Mouse (Mus musculus) v-Abl transformed pro-B cells (cell line): ENCODE data around the gene Grik3.

Experiments used
- in situ Hi-C, 2 experiments: fragments of 400-800 bp; cut with MboI; formaldehyde crosslinking; loops; one replicate each; pipeline ENCODE4 v1.15.1; 2025; ENCODE audit not compliant: unreplicated experiment in 2 of 2

The Grik3 gene

GRCm38 (mm10) chr4:125490661-125491504 is at the start of gene Grik3:
TSS of gene Grik3 (plus strand) at chr4:125490700.
- in situ Hi-C loops = no loop called here

DNA sequence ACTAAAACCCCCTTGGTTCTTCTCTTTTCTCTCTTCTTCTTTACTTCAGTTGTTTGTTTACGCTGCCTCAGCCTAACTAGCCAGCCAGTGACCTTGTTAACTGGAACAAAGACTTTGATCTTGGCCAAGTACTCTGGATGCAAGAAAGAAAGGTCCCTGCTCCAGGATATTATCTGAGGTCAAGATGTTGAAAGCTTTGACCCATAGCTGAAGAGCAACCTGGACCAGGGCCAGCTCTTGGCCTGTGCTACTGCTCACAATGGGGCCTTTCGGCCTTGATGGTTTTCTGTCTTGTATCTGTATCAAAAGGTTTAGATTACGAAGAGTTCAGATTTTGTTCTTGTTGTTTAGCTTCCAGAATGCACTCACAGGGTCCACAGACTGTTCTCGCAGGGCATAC is 48.7 kb upstream of the Grik3 start:
- in situ Hi-C loops = no loop called here

GRCm38 (mm10) chr4:125444366-125444765 is 46.1 kb upstream of the Grik3 start:
- in situ Hi-C loops = no loop called here

GRCm38 (mm10) chr4:125450602-125451321 is 39.7 kb upstream of the Grik3 start:
- in situ Hi-C loops = no loop called here

DNA sequence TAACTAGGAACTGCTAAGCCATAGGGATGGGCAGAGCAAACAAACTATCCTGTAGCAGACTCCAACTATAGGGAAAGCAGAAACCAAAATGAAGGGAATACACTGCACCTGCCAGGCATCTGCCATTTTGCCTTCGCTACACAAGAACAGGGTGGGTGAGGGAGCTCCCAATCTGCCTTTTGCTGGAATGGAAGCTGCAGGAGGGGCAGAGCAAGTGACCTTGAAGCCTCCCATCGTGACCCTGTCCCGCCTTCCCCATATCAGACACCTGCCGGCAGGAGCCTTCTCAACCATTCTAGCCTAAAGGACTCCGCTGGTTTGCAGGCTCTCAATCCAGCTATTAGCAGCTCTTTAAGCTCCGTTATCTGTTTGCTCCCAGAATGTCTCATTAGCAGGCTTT is 38.7 kb upstream of the Grik3 start:
- in situ Hi-C loops = no loop called here

DNA sequence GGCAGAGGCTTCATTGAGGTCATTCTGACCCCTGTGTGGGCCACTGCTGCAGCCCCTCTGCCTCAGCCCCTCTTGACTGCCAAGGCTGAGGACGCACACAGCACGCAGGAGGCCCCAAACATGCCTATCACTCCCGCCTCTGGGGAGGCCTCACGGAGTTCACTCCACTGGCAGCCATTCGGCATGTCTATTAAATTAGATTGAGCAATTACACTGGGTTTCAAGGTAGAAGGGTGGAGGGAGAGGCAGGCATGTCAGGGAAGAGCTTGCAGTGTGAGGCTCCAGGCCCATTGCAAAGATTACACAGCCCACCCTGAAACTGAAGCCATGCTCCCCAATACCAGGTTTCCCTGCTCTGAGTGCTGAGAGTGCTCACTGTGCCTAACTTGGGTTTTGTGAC is 34.0 kb upstream of the Grik3 start:
- in situ Hi-C loops = no loop called here

GRCm38 (mm10) chr4:125457152-125458093 is 33.1 kb upstream of the Grik3 start:
- in situ Hi-C loops = no loop called here

- in situ Hi-C loops = no loop called here
These were observed 30.7 kb upstream of the Grik3 start for GRCm38 (mm10) chr4:125459791-125460190.

GRCm38 (mm10) chr4:125469711-125470372 is 20.7 kb upstream of the Grik3 start:
- in situ Hi-C loops = no loop called here

DNA sequence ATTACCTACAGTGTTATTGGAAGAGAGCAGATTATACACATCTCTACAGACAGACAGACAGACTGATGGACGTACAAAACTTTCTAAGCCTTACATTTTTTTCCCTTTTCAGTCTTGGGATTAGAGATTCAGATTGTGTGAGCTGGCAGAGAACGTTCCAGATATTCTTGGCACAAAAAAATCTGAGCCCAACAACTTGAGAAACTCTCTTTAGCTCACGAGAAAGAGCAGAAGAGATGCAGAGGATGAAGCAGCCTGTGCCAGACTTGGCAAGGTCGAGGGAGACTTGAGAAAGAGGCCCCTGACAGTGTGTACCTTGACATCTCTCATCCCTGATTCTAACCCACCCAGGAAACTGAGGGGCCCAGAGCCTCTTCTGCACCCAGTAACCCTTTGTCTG is 15.6 kb upstream of the Grik3 start:
- in situ Hi-C loops = no loop called here

GRCm38 (mm10) chr4:125478071-125478470 is 12.4 kb upstream of the Grik3 start:
- in situ Hi-C loops = no loop called here

DNA sequence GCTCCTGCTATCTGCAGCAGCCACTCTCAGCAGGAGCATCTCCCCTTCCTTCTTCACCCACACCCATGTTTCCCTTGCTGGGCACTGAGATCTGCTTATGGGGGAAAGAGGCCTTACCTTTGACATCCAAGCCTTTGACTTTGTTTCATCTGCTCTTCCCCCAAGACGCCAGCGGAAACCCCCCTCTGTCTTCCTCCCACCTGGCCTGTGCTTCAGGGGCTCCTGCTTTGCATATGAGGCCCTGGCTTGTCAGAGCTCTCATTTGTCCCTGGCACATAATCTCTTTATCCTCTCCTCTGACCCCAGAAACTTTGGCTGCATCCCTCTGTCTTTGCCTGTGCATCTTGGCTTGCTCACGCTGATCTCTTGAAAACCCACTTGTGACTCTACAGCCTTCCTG is 9.2 kb upstream of the Grik3 start:
- in situ Hi-C loops = no loop called here

DNA sequence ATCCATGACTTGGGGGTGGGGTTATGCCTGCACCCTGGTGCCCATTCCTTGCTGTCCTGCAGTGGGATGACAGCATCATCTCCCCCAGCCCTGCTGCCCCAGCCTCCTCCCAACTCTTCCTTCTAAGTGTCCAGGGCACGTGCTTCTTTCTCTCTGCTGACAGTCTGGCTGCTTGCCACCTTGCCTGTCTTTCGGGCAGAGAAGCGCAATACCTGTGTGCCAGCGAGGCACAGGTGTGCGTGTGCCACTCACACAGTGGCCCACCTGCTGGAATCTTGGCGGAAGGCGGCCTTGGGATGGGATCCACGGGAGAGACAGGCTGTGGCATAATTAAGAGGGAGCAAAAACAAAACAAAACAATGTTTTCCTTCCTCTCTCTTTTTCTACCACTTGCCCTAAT is 6.4 kb upstream of the Grik3 start:
- in situ Hi-C loops = no loop called here

- in situ Hi-C loops = no loop called here
These were observed 4.9 kb upstream of the Grik3 start for GRCm38 (mm10) chr4:125485416-125486239.

GRCm38 (mm10) chr4:125486616-125487015 is 3.9 kb upstream of the Grik3 start:
- in situ Hi-C loops = no loop called here

DNA sequence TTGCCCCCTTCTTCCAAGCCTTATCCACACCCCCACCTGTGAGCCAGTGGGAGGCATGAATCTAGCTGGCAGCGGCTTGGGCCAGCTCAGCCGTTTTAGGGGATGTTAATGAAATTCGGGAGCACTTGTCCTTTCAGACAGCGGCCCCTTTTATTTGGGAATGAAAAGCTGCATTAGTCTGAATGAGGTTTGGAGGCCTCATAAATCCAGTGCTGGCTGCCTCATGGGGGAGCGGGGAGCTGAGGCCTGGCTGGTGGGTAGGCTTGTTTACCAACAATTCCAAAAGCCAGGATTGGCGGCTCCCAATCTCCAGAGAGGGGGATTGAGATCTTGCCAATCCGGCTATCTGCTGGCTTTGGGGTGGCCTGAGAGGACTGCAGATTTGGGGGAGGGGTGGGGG is 3.5 kb upstream of the Grik3 start:
- in situ Hi-C loops = no loop called here

DNA sequence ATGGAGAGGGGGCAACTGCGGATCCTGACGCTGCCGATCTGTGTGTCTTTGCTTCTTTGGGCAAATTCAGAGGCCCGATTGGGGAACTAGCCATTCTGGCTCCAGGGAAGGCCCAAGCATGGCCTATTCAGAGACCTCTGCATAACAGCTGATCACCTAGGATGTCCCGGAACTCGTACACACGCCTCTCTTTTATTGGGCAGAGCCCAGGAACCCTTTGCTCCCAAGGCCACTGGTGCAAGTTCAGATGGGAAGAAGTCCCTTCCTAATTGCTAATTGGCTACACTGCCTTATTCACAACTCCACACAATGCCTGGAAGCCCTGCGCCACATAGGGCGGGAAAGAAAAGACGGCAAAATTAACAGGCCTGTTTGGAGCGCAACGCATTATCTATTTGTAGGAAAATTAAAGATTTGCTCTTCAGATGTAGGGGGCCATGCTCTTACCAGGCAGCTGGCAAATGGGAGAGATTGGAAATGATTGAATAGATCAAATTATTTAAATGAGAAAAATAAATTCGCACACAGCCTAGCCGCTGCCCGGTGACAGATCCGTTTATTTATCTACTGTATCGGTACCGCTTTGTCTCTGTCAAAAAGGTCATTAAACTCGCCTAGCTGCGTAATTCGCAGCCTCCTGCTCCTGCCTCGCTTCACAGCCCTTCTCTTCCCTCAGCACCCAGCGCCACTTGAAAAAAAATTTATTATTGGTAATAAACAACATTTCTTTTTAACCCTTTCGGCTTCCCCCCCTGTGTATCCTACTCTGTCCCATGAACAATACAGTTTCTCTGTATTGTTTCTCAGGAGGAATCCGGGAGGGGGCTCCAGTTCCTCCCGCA is 1.5 kb upstream of the Grik3 start:
- in situ Hi-C loops = no loop called here

DNA sequence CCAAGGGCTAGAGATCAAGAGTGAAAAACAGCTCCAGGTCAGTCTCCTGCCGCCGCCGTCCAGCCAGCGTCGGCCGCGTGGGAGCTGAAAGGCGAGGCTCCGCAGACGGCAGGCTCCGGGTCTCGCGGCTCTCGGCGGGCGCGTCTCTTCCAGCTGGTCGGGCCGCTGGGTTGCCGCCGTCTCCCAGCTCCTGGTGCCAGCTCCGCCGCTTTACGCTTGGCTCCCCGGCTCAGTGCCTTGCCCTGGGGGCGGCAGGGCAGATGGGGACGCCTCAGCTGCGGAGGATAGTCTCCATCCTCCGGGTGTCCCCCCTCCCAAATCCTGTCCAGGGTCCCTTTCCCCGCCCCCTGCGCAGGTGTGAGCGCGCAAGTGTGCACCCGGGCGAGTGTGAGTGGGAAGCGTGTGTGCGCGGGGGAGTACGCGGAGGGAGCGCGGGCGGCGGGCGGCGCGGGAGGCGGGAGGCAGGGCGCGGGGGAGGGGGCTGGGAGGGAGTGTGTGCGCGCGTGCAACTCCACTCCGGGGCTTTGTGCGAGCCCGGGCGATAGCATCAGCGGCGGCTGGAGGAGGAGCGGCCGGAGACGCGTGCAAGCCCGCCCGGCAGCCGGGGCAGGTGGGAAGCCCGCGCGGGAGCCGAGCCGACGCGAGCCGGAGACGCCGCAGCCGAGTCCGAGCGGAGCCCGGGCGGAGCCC is 454 bp upstream of the Grik3 start:
- in situ Hi-C loops = no loop called here
